Mouse (Mus musculus) monocyte, adult 2 months (primary cell): ENCODE results near the gene Zdhhc5.

ENCODE experiments used
- DNase-seq, 2 experiments: peaks; one replicate each; pipeline ENCODE4 v3.0.0; 2022; ENCODE audit warnings: low spot score in 2 of 2, low read depth in 1 of 2

The Zdhhc5 gene

DNA sequence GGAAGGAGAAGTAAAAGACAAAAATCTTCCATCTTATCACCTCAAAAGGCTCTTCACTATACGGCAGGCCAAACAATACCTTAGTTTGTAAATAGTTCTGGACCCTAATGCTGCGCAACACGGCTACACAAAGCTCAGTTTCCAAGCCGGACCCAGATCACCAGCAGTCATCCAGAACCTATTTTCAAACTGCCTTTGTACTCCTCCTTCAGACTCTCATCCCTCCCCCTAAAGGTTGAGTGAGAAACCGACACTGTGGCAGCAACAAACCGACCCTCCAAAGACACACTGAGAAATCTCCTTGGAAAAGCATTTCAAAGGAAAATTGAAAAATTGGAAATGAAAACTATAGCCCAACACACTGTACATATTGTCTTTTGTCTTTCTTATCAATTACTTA, 66.6 kb downstream of the Zdhhc5 start:
- no peak for DNase-seq

DNA sequence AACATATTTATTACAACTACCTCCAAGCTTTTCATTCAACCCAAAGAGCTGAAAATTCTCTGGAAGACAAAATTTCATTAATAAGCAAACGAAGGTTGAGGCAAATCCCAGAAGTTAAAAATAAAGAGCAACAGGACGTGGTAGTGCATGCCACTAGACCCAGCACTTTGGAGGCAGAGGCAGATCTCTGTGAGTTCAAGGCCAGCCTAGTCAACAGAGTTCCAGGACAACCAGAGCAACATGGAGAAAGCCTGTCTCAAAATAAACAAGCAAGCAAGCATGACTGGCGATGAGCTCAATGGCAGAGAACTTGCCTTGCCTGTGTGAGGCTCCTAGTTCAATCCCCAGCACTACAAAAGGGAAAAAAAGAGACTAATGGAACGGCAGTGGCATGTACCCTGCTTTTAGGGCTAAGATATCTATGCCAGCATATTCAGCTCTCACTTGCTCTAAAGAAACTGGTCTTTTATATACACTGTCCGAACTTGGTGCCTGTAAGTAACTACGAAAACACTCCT, 67.9 kb downstream of the Zdhhc5 start:
- DNase-seq: no peak

DNA sequence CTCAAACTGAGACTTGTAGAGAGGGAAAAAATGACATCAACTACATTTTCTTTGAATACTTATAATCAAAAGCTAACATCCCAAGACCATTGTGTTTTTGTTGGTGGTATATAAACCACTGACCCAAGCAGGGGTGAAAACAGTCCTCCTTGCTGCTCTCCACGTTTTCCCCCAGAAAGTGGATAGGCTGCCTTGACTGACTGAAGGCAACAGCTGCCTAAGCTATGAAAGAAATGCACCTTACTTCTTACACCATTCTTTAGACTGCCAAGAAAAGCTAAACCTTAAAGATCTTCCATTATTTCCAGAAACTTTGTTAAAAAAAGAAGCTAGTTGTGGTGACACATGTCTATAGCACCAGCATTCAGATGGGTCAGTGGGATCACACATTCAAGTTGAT, 68.8 kb downstream of the Zdhhc5 start:
- no peak for DNase-seq

GRCm38 (mm10) chr2:84640833-84641232, 74.1 kb downstream of the Zdhhc5 start:
- no peak for DNase-seq

GRCm38 (mm10) chr2:84638428-84639220, 76.4 kb downstream of the Zdhhc5 start:
- no peak for DNase-seq
